Mouse (Mus musculus): ENCODE measurements around the gene Fgb. TPM values are rescaled to one million over a fixed set of nuclear protein-coding genes. Genes with fewer than 3 reads are reported as not detected.

Fgb gene
- polyA plus RNA-seq, 2 experiments, result 184 to 376 TPM

DNA sequence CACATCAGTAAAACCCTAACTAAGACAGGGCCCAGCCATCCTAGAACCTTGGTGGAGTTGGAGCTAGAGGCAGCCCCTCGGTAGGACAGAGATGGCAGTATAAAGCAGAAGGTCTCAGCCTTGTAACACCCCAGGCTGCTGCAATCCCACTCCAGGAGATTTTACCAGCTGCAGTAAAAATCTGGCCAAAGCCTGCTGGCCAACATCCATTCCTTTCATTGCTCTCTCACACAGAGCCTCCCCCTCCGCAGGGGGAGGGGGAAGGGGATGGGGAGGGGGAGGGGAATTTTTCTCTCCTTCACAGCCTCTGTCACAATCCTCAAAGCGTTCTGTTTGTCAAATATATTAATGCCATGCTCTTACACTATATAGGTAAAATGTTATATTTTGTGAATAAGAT, 26.9 kb upstream of the Fgb start:
- Histone ChIP-seq H3K9ac (replicated peaks) (no peak overlapping the region), H3K27me3 (ENCODE audit: control insufficient read depth, insufficient read depth, low read length) (no peaks in the 10 kb centered on the region), H3K4me3 (ENCODE audit: insufficient read depth in 1 of 2, low read depth in 2 of 2, low read length in 2 of 2) (no peak overlapping the region), H3K36me3 (replicated peaks; ENCODE audit: control insufficient read depth, insufficient read depth, low read depth) (peaks cover 3% of the 10 kb centered on the region; the same call in 1 of the 2 replicates), H3K4me1 (replicated peaks; ENCODE audit: control insufficient read depth in 2 of 2, insufficient read depth in 2 of 2, low read length in 1 of 2) (no peaks in the 10 kb centered on the region), H3K27ac (no peak overlapping the region), H3K4me2 (ENCODE audit: low read depth) (no peak overlapping the region), H3K9me3 (ENCODE audit: control insufficient read depth, low read length) (no peaks in the 10 kb centered on the region)
- DNase-seq (ENCODE audit: low read depth in 3 of 3, low spot score in 3 of 3) (no peak), ATAC-seq (ENCODE audit: insufficient read depth) (no peak)
- TF ChIP-seq CTCF (IDR thresholded peaks at IDR 0.05; ENCODE audit: low read depth) (no peak), EP300 (IDR thresholded peaks at IDR 0.05; ENCODE audit: low read depth) (no peak)
- 30% methylated on average over 3 of the region's 3 CpGs for WGBS (ENCODE audit: insufficient replicate concordance)

DNA sequence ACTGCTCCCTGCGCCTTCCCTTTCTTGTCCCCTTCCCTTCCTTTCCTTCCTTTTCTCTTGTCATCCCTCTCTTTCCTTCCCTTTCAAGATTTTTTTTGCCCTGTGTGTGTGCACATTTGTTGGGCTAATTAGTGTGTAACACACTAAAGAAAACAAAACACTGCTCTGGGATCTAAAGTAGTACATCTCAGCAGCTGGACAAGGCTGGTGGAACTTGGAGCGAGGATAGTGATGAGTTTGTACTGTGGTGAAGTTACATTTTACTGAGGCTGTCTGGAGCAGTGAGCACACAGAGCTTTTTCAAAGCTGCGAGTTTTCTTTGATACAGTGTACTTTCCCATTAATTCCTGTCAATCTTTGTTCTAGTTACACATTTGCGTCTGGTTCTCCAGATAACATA, 20.6 kb upstream of the Fgb start:
- DNase-seq (ENCODE audit: low read depth in 3 of 3, low spot score in 3 of 3) (no peak), ATAC-seq (ENCODE audit: insufficient read depth) (no peak)
- WGBS (ENCODE audit: insufficient replicate concordance), result 77% methylated on average over 4 of the region's 4 CpGs

DNA sequence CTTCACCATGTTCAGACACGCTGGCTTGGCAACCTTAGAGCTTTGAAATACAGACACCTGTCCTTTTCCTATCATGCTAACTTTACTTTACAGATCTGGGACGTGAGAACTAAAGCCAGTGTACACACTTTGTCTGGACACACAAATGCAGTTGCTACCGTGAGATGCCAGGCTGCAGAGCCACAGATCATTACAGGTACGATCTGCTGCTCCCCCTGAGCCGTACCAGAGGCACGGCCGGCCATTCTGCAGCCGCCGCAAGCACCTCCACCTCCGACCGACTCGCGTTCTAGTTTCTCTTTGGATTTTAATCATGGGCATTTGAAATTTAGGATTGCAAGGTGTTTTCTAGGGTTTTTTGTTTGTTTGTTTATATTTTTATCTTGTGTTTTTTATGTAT, 19.2 kb upstream of the Fgb start:
- Histone ChIP-seq H3K4me1 (replicated peaks; ENCODE audit: control insufficient read depth in 2 of 2, insufficient read depth in 2 of 2, low read length in 1 of 2) (no peaks in the 10 kb centered on the region), H3K9me3 (ENCODE audit: control insufficient read depth, low read length) (no peaks in the 10 kb centered on the region), H3K9ac (replicated peaks) (no peak overlapping the region), H3K27ac (no peak overlapping the region), H3K4me2 (ENCODE audit: low read depth) (no peak overlapping the region), H3K4me3 (ENCODE audit: insufficient read depth in 1 of 2, low read depth in 2 of 2, low read length in 2 of 2) (no peak overlapping the region), H3K27me3 (ENCODE audit: control insufficient read depth, insufficient read depth, low read length) (no peaks in the 10 kb centered on the region), H3K36me3 (replicated peaks; ENCODE audit: control insufficient read depth, insufficient read depth, low read depth) (peaks cover 51% of the 10 kb centered on the region)
- TF ChIP-seq CTCF (IDR thresholded peaks at IDR 0.05; ENCODE audit: low read depth), result no peak
- no peak for TF ChIP-seq EP300 (IDR thresholded peaks at IDR 0.05; ENCODE audit: low read depth)
- no peak for DNase-seq (ENCODE audit: low read depth in 3 of 3, low spot score in 3 of 3)
- no peak for ATAC-seq (ENCODE audit: insufficient read depth)
- WGBS (ENCODE audit: insufficient replicate concordance), result 90% methylated on average over 13 of the region's 13 CpGs

More for the DNA sequence above, 20.6 kb upstream of the Fgb start:
- Histone ChIP-seq H3K4me2 (ENCODE audit: low read depth) (no peak overlapping the region), H3K4me1 (replicated peaks; ENCODE audit: control insufficient read depth in 2 of 2, insufficient read depth in 2 of 2, low read length in 1 of 2) (no peaks in the 10 kb centered on the region), H3K9ac (replicated peaks) (no peak overlapping the region), H3K4me3 (ENCODE audit: insufficient read depth in 1 of 2, low read depth in 2 of 2, low read length in 2 of 2) (no peak overlapping the region), H3K36me3 (replicated peaks; ENCODE audit: control insufficient read depth, insufficient read depth, low read depth) (peaks cover 51% of the 10 kb centered on the region), H3K9me3 (ENCODE audit: control insufficient read depth, low read length) (no peaks in the 10 kb centered on the region), H3K27ac (no peak overlapping the region), H3K27me3 (ENCODE audit: control insufficient read depth, insufficient read depth, low read length) (no peaks in the 10 kb centered on the region)
- TF ChIP-seq EP300 (IDR thresholded peaks at IDR 0.05; ENCODE audit: low read depth), result no peak

DNA sequence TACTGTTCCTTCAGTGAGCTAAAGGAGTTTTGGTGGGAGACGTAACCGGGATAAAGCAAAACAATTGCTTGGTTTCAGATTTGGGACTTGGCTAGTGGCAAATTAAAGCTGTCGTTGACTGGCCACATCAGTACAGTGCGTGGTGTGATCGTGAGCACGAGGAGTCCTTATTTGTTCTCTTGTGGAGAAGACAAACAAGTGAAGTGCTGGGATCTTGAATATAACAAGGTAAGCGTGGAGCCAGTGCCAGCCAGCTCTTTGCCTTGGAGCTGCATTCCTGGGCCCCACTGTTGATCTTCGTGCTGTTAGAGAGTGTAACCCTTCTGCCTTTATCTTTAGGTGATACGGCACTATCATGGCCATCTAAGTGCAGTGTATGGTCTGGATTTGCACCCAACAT, 18.3 kb upstream of the Fgb start:
- Histone ChIP-seq H3K9ac (replicated peaks) (no peak overlapping the region), H3K36me3 (replicated peaks; ENCODE audit: control insufficient read depth, insufficient read depth, low read depth) (peaks cover 56% of the 10 kb centered on the region), H3K4me1 (replicated peaks; ENCODE audit: control insufficient read depth in 2 of 2, insufficient read depth in 2 of 2, low read length in 1 of 2) (no peaks in the 10 kb centered on the region), H3K27ac (no peak overlapping the region), H3K4me3 (ENCODE audit: insufficient read depth in 1 of 2, low read depth in 2 of 2, low read length in 2 of 2) (no peak overlapping the region), H3K9me3 (ENCODE audit: control insufficient read depth, low read length) (no peaks in the 10 kb centered on the region), H3K27me3 (ENCODE audit: control insufficient read depth, insufficient read depth, low read length) (no peaks in the 10 kb centered on the region), H3K4me2 (ENCODE audit: low read depth) (no peak overlapping the region)
- TF ChIP-seq CTCF (IDR thresholded peaks at IDR 0.05; ENCODE audit: low read depth) (no peak), EP300 (IDR thresholded peaks at IDR 0.05; ENCODE audit: low read depth) (no peak)
- ATAC-seq (ENCODE audit: insufficient read depth), result no peak
- DNase-seq (ENCODE audit: low read depth in 3 of 3, low spot score in 3 of 3), result no peak
- WGBS (ENCODE audit: insufficient replicate concordance), result 80% methylated on average over 9 of the region's 9 CpGs

DNA sequence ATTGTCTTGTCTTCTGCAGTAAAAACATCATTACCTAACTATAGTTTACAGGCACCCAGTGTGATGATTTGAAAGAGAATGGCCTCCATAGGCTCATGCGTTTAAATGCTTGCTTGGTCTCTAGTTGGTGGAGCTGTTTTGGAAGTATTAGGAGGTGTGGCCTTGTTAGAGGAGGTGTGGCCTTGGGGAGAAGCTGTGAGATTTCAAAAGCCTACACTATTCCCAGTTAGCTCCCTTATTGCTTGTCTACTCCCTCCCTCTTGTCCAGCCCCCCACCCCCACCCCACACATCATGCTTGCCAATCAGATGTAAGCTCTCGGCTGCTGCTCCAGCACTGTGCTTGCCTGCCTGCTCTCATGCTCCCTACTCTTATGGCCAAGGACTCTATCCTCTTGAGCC, 7.4 kb upstream of the Fgb start:
- Histone ChIP-seq H3K36me3 (replicated peaks; ENCODE audit: control insufficient read depth, insufficient read depth, low read depth) (peaks cover 27% of the 10 kb centered on the region), H3K4me2 (ENCODE audit: low read depth) (no peak overlapping the region), H3K27ac (no peak overlapping the region), H3K9me3 (ENCODE audit: control insufficient read depth, low read length) (no peaks in the 10 kb centered on the region), H3K27me3 (ENCODE audit: control insufficient read depth, insufficient read depth, low read length) (no peaks in the 10 kb centered on the region), H3K4me1 (replicated peaks; ENCODE audit: control insufficient read depth in 2 of 2, insufficient read depth in 2 of 2, low read length in 1 of 2) (peaks cover 10 to 20% of the 10 kb centered on the region in 2 experiments), H3K4me3 (ENCODE audit: insufficient read depth in 1 of 2, low read depth in 2 of 2, low read length in 2 of 2) (no peak overlapping the region), H3K9ac (replicated peaks) (no peak overlapping the region)
- 85% methylated on average over 2 of the region's 2 CpGs for WGBS (ENCODE audit: insufficient replicate concordance)
- ATAC-seq (ENCODE audit: insufficient read depth) (no peak), DNase-seq (ENCODE audit: low read depth in 3 of 3, low spot score in 3 of 3) (no peak)
- TF ChIP-seq EP300 (IDR thresholded peaks at IDR 0.05; ENCODE audit: low read depth) (no peak), CTCF (IDR thresholded peaks at IDR 0.05; ENCODE audit: low read depth) (no peak)

Measured in liver, embryonic 14.5 days (tissue).